ENCODE assay signal across 23 mouse cellular contexts in genomic region chr4:86591304-86591703, GRCm38 (mm10). TPM values are rescaled to one million over a fixed set of nuclear protein-coding genes. Genes with fewer than 3 reads are reported as not detected.
"Had no signal": no experiment of that assay in that cellular context is flagged by ENCODE, and none has a peak within 500 bp of the region (broad histone marks: within the 10 kb centered on the region; RNA-seq: fewer than 3 reads in every experiment).

No protein-coding gene starts in this region.

- DNase-seq: retina, postnatal 1 day; right cerebral cortex, adult 18-20 months; right cerebral cortex, postnatal 14 days; right cerebral cortex, postnatal 25 days; right cerebral cortex, postnatal 4 days; spleen, adult 18-20 months; thymus, adult 18-20 months; thymus, adult 2 months; thymus, postnatal 14 days; thymus, postnatal 25 days; thymus, postnatal 36 days; thymus, postnatal 4 days had no signal

- H3K4me2 ChIP-seq: neural tube, embryonic 13.5 days; neural tube, embryonic 15.5 days; stomach, embryonic 15.5 days had no signal

- H3K9ac ChIP-seq: neural tube, embryonic 13.5 days; neural tube, embryonic 15.5 days; stomach, embryonic 15.5 days had no signal

- H3K4me3 ChIP-seq: neural tube, embryonic 13.5 days; neural tube, embryonic 15.5 days; stomach, embryonic 15.5 days had no signal

- H3K36me3 ChIP-seq: stomach, embryonic 15.5 days had no signal

- H3K27ac ChIP-seq: neural tube, embryonic 13.5 days; neural tube, embryonic 15.5 days; stomach, embryonic 15.5 days; stomach, postnatal 0 days had no signal

- H3K4me1 ChIP-seq: neural tube, embryonic 13.5 days; neural tube, embryonic 15.5 days; stomach, embryonic 15.5 days had no signal

- H3K9me3 ChIP-seq: neural tube, embryonic 13.5 days; neural tube, embryonic 15.5 days; stomach, embryonic 15.5 days had no signal

- H3K27me3 ChIP-seq: neural tube, embryonic 13.5 days; neural tube, embryonic 15.5 days; stomach, embryonic 15.5 days had no signal

RNA-seq across cellular contexts. Expression of gene Saxo1, which starts 33.2 kb away (rescaled TPM):
- total RNA-seq: neutrophil, adult 5-6 weeks had no signal
- polyA plus RNA-seq: neural tube, embryonic 13.5 days; neural tube, embryonic 14.5 days; neural tube, embryonic 15.5 days; small intestine, adult 2 months; spleen, adult 2 months; stomach, embryonic 14.5 days; stomach, postnatal 0 days; thymus, postnatal 0 days; urinary bladder, adult 2 months had no signal
